Mouse (Mus musculus) kidney, postnatal 0 days (tissue): ENCODE measurements around the gene Arhgap31. TPM values are rescaled to one million over a fixed set of nuclear protein-coding genes. Genes with fewer than 3 reads are reported as not detected.

Experiments used
- ATAC-seq: fragments of 200-750 bp; cut with Nextera tagmentation; replicated peaks from 2 replicates; pipeline ENCODE4 v1.8.0; 2017; ENCODE audit warnings: low read depth, moderate number of reproducible peaks, moderate TSS enrichment, moderate library complexity; ENCODE audit not compliant: low FRiP score
- DNase-seq: peaks from one replicate; pipeline ENCODE4 v3.0.0-alpha.2; 2016; ENCODE audit warnings: low spot score
- H3K27ac ChIP-seq: fragments of 300-500 bp; sonication (generic); 2 replicates; pipeline ENCODE4 v1.5.1; 2014; ENCODE audit warnings: mild to moderate bottlenecking
- H3K27me3 ChIP-seq: fragments of 300-500 bp; sonication (generic); 2 replicates; pipeline ENCODE4 v1.6.1; 2014; ENCODE audit warnings: low read length, mixed read lengths; ENCODE audit not compliant: insufficient read depth
- H3K36me3 ChIP-seq: fragments of 300-500 bp; sonication (generic); 2 replicates; pipeline ENCODE4 v1.6.1; 2014; ENCODE audit warnings: low read length, mixed read lengths; ENCODE audit not compliant: insufficient read depth
- H3K4me1 ChIP-seq: fragments of 300-500 bp; sonication (generic); replicated peaks from 2 replicates; pipeline ENCODE4 v1.6.1; 2014; ENCODE audit warnings: antibody characterized with exemption, low read length, mixed read lengths; ENCODE audit not compliant: insufficient read depth
- H3K4me2 ChIP-seq: fragments of 300-500 bp; sonication (generic); 2 replicates; pipeline ENCODE4 v1.6.1; 2014; ENCODE audit warnings: mild to moderate bottlenecking, low read length, moderate library complexity, mixed read lengths
- H3K4me3 ChIP-seq: fragments of 300-500 bp; sonication (generic); replicated peaks from 2 replicates; pipeline ENCODE4 v1.5.1; 2014; ENCODE audit warnings: low read depth, low read length
- H3K9ac ChIP-seq: fragments of 300-500 bp; sonication (generic); 2 replicates; pipeline ENCODE4 v1.6.1; 2014; ENCODE audit warnings: low read depth, low read length
- H3K9me3 ChIP-seq: fragments of 300-500 bp; sonication (generic); replicated peaks from 2 replicates; pipeline ENCODE4 v1.6.1; 2016; ENCODE audit warnings: low read length, inconsistent platforms, mixed read lengths
- CTCF ChIP-seq: IDR thresholded peaks from 2 replicates; pipeline ENCODE4 v1.5.1; 2016; ENCODE audit warnings: antibody characterized with exemption, low read depth, mild to moderate bottlenecking, moderate library complexity
- WGBS: fragments of 180-500 bp; shearing (Covaris S2); extraction: QIAGEN DNeasy Blood & Tissue Kit; methylation state at CpG from one replicate; pipeline ENCODE4 v1.1.7; 2014; 5-methylcytosine and 5-hydroxymethylcytosine counted together
- polyA plus RNA-seq: library from polyadenylated mRNA; unstranded; fragments of >200 nt; fragmentation: Nextera tagmentation; extraction: Ambion mirVana; gene quantifications from 2 replicates; pipeline ENCODE4 v1.2.1, GENCODE M21; 2015

The Arhgap31 gene
- polyA plus RNA-seq = 5.4 and 5.9 TPM in 2 replicates

DNA sequence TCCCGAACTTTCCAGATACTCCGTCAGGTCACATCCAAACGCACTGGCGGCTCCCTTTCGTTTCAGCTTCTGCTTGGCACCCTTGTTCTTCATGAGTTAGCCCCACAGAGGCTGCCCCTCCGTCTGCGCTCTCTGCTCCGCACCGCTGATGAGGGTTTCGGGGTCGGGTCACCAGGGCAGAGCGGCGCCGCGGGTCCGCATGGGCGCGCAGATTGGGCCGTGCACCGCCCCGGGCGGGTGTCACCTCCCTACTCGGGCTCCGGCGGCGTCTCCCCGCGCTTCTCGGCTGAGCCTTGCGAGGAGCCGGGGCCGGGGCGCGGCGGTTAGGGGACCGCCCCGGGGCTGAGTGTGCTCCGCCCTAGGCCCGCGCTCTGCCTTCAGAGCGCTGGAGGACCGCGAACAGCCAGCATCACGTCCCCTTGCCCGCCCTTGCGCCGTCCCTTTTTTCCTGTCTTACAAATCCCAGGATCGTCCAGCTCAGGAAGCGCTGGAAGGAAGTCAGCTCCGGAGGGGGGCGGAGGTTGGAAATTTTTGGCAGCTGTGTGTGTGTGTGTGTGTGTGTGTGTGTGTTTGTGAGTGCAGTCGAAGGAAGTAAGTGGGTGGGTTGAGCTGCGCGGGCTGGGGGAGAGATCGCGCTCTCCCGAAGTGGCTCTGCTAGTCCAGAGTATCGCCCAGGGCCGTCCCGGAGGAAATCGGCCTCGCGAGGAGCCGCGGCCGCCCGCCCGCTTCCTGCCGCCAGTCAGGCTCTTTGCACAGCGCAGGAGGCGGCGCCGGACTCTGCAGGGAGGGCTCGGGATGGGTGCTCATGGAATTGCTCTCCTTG lies at the start of gene Arhgap31:
Gene Arhgap31, minus strand, starts transcription at position 694 of the 823 bp plus-strand sequence.
- ATAC-seq (peak; percentile 87), DNase-seq (peak; percentile 94)
- H3K4me1 ChIP-seq = no peaks in the 10 kb centered on the region
- under 1% methylated on average over 74 of the region's 74 CpGs for WGBS
- TF ChIP-seq CTCF = no peak
- H3K9me3 ChIP-seq = no peaks in the 10 kb centered on the region
- peak within 1 kb of the TSS; percentile 89 for H3K27ac ChIP-seq
- H3K4me2 ChIP-seq = peak within 1 kb of the TSS; percentile 79
- no peaks in the 10 kb centered on the region for H3K36me3 ChIP-seq
- no peaks in the 10 kb centered on the region for H3K27me3 ChIP-seq
- peak within 1 kb of the TSS; percentile 68 for H3K9ac ChIP-seq
- H3K4me3 ChIP-seq = peak within 1 kb of the TSS; percentile 77

DNA sequence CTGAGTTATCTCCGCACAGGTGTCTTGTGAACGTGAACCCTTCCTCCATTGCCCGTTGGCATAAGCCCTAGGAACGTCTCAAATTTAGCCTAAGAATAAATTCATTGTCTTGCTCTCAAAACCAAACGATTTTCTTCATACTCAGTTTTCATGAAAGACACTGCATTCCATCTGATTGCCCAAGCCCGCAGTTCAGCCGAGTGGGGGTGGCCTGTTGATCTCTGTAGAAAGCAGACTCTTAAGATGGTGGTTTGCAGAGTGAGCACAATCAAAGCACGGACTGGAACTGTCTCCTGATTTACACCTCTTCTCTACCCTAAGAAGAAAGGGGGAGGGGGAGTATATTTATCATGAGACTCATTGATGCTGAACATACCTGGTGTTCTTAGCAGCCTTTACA lies 49.3 kb upstream of the Arhgap31 start:
- 62% methylated on average over 8 of the region's 8 CpGs for WGBS
- no peak for TF ChIP-seq CTCF
- Histone ChIP-seq H3K9me3 (no peaks in the 10 kb centered on the region), H3K9ac (no peak overlapping the region), H3K27ac (peak overlapping the region; percentile 8; the same call in 1 of the 2 replicates), H3K4me1 (no peaks in the 10 kb centered on the region), H3K4me3 (no peak overlapping the region), H3K4me2 (no peak overlapping the region), H3K27me3 (no peaks in the 10 kb centered on the region), H3K36me3 (peaks cover 10% of the 10 kb centered on the region; the same call in 1 of the 2 replicates)
- no peak for ATAC-seq
- DNase-seq = no peak

DNA sequence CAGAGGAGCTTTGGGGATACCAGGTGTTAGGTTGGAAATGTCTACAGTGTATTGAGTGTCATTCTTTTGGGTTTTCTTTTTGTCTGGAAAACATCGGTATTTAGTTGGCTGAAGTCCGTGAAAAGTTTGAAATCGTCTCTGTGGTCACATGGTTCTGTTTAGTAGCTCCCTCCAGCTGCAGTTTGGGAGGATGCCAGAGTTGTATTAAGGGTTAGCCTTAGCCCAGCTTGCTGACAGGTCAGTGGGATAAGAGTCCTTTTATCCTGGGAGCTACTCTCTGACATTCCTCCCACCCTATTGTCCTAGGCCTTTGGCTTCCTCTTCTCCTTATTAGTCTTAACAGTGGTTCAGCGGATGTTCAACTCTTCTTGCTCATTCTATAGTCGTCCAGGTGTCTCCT lies 48.9 kb upstream of the Arhgap31 start:
- Histone ChIP-seq H3K9ac (no peak overlapping the region), H3K36me3 (0 out of 2 replicates have a peak, but pooled peaks cover 6% of the 10 kb centered on the region), H3K4me1 (no peaks in the 10 kb centered on the region), H3K4me3 (no peak overlapping the region), H3K27ac (peak overlapping the region; percentile 8; the same call in 1 of the 2 replicates), H3K27me3 (no peaks in the 10 kb centered on the region), H3K4me2 (no peak overlapping the region), H3K9me3 (no peaks in the 10 kb centered on the region)
- DNase-seq (no peak), ATAC-seq (no peak)
- no peak for TF ChIP-seq CTCF
- WGBS = 78% methylated on average over 5 of the region's 5 CpGs

DNA sequence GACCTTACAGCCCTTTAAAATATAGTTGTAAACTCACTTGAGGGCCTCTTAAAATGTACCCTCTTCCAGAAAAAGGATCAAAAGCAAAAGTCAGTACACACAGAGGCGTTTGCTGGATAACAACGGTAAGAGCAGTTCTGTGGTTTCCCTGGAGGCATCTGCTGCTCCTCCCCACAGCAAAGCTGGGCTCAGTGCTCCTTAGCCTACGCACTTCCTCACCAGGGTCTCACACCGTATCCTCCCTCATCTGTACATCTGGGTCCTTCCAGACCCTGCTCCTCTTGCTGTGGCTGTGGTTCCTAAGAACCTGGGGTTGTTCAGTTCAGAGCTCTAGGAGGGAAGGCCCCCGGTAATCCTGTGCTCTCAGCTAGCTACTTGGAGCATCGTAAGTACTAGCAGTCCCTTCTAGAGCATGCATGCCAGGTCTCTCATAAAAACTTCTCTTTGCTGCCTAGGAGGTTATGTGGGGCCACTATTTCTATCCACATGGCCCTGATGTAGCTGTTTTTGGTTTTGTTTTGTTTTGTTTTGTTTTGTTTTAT lies 47.8 kb upstream of the Arhgap31 start:
- ATAC-seq (no peak), DNase-seq (no peak)
- 0 out of 2 replicates have a peak, but pooled peaks cover 2% of the 10 kb centered on the region for H3K36me3 ChIP-seq
- H3K4me1 ChIP-seq = peaks cover 1% of the 10 kb centered on the region; the same call in 1 of the 2 replicates
- H3K4me2 ChIP-seq = no peak overlapping the region
- 73% methylated on average over 6 of the region's 6 CpGs for WGBS
- H3K9ac ChIP-seq = no peak overlapping the region
- no peaks in the 10 kb centered on the region for H3K9me3 ChIP-seq
- 0 out of 2 replicates have a peak overlapping the region, but pooled peaks have one; percentile 21 for H3K27ac ChIP-seq
- H3K4me3 ChIP-seq = no peak overlapping the region
- TF ChIP-seq CTCF = no peak
- H3K27me3 ChIP-seq = no peaks in the 10 kb centered on the region

DNA sequence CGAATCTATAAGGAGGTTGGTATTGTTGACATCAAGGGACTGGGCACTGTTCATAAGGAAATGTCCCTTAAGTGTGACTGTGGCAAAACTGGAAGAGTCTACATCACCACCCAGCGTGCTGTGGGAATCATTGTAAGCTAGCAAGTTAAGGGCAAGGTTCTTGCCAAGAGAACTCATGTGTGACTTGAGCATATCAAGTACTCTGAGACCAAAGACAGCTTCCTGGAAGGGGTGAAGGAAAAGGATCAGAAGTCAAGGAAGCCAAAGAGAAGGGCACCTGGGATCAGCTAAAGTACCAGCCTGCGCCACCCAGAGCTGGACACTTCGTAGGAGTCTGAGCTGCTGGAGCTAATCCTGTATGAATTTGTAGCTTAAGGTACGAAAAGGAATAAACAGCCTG lies 47.2 kb upstream of the Arhgap31 start:
- peaks cover 4% of the 10 kb centered on the region for H3K4me1 ChIP-seq
- no peak overlapping the region for H3K4me2 ChIP-seq
- DNase-seq (no peak), ATAC-seq (0 out of 2 replicates have a peak, but pooled peaks have one; percentile 38)
- 84% methylated on average over 5 of the region's 5 CpGs for WGBS
- TF ChIP-seq CTCF = no peak
- H3K36me3 ChIP-seq = 0 out of 2 replicates have a peak, but pooled peaks cover 2% of the 10 kb centered on the region
- H3K27ac ChIP-seq = peak overlapping the region; percentile 21; the same call in 1 of the 2 replicates
- no peak overlapping the region for H3K4me3 ChIP-seq
- H3K27me3 ChIP-seq = no peaks in the 10 kb centered on the region
- H3K9ac ChIP-seq = no peak overlapping the region
- H3K9me3 ChIP-seq = no peaks in the 10 kb centered on the region

DNA sequence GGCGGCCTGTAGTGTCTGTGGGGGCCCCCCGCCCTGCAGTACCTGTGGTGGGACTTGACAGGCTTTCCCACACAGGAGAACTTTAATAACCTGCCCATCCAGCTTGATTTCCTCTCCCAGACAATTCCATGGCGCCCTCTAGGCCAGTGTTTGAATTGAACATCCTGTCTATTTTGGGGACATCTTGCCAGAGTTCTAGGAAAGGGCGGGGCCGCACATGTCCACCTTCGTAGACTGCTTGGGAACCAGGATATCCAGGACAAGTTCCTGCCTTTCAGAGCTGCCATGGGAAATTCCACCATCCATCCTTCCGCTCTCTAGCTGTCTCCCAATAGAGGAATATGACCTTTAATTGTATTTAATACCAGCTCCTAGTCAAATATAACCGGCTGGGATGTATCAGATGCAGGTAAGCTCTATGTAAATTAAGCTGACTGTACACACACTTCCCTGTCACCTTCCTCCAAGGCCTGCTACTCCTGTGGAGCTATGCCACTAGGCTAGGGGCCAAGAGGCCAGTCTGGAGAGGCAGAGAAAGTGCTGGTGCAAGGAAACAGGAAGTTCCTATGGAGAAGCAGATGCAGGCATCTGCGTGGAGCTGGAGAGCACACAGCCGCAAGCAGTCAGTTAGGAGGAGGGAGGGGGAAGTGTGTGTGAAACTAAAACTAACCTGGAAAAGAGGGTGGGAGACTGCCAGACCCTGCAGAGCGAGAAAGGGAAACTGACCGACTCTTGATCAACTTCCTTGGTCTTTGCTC lies 45.2 kb upstream of the Arhgap31 start:
- Histone ChIP-seq H3K36me3 (0 out of 2 replicates have a peak, but pooled peaks cover 4% of the 10 kb centered on the region), H3K27ac (peak overlapping the region; percentile 28), H3K27me3 (no peaks in the 10 kb centered on the region), H3K9ac (no peak overlapping the region), H3K4me1 (peaks cover 4% of the 10 kb centered on the region), H3K9me3 (no peaks in the 10 kb centered on the region), H3K4me3 (no peak overlapping the region), H3K4me2 (no peak overlapping the region)
- no peak for TF ChIP-seq CTCF
- ATAC-seq = no peak
- peak; percentile 28 for DNase-seq
- WGBS = 75% methylated on average over 12 of the region's 12 CpGs
